Mouse (Mus musculus) R1 (cell line): ENCODE measurements around the gene Ppib.

Experiments used
- DNase-seq: peaks from one replicate; pipeline ENCODE4 v3.0.0-alpha.2; 2018; ENCODE audit warnings: low read depth, low spot score

The Ppib gene

DNA sequence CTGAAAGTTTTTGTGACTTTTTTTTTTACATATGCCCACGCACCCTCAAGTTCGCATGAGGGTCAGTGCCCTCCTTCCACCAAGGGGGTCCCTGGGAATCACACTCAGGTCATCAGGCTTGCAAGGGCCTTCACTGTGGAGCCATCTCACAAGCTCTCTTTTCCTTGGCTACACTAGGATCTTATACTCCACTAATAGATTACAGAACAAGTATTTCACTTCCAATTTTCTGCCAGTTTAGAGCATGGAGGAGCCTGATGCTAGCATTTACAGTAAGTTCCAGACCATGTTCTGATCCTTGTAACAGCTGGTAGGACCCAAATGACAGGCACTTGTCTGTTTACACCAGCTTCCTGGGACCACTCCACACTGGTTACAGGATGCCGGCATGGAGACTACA lies 18.1 kb downstream of the Ppib start:
- DNase-seq = no peak

DNA sequence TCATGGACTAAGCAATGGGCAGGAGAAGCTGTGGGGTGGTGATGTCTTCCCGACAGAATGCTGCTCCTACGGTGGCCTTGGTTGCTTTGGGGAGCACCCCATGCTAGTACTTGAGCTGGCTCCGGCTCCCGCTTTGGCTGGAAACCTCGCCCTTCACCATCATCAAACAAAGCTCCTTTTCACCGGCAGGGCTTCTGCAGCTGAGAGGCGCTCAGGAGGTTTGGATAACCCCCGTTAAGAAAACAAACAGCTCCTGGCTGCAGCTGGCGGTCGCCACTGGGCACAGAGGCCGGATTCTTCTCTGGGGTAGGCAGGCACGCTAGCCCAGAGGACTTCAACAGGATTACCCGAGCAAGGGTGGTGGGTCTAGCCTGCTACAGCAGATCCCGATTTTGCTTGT lies 18.5 kb downstream of the Ppib start:
- DNase-seq = no peak

DNA sequence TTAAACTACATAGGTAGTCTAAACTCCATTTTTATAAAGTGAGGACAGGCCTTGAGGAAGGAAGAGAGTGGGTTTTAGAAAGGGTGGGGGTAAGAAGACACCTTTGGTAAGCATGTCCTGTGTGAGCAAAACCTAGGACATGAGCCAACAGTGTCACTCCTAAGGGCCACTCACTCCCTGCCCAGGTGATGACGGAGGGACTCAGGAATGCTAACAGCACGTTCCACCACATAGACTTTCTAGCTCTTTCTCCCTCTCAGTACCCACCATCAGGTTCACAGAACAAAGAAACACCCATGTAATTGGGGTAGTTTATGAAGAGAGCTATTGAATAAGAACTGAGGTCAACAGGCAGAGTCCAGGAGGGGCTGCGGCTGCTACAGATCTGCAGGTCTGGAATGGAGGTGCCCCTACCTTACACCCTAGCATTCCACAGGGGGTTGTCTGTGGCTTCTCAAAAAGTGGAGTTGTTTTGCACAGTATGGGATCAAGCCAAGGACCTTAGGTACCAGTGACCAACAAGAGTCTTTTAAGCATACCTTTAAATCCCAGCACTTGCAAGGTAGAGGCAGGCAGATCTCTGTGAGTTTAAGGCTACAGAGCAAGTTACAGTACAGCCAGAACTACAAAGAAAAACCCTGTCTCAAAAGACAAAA lies 20.9 kb downstream of the Ppib start:
- DNase-seq = no peak

DNA sequence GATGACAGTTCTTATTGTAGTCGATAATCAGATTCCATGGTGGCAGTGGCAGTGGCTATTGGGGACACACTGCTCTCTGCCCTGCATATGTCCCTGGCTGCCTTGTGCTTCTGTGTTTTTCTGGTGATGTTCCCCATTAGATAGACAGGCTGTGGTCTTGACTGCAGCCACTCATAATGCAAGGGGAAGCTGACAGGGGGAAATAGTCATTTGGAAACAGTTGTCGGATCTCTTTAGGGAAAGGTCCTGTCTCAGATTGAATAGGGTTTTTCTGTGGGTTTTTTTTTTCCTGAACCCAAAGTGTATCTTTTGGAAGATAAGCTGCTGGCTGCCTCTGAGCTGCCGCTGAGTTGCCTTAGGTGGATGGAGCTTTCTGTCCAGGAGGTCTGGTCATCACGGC lies 22.0 kb downstream of the Ppib start:
- DNase-seq = no peak

DNA sequence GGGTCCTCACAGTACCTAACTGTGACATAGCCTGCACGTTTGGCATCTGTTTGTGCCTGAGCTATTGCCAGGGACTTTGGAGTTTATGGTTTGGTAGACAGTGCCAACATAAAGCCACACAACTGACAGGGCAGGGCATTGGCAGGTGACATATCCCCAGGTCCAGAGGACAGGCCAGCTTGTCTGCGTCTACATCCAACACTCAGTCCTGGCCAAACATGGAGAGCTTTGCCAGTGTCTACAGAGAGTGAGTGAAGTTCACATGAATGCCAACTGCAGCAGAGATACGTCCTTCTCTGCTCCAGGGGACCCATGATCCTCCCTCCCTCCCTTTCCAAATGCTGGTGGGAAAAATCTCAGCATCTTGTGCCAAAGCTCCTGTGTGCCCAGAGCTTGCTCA lies 24.1 kb downstream of the Ppib start:
- DNase-seq = no peak

DNA sequence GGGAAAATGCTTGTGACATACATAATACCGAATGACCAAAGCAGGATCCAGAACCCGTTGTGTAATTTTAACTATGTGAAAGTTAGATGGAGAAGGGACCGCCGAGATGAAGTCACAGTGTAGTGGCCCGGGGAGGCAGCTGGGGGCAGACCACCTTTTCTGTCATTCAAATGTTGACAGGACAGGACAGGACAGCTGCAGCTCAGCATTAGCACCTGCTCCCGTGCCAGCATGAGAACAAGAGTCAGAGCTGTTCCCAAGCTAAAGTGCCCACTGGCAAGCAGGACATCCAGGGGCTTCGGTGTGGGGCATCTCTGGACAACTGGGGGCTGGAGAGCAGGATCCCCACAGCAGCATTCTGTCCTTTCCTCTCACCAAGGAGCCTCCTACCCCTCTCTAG lies 27.0 kb downstream of the Ppib start:
- DNase-seq = no peak

DNA sequence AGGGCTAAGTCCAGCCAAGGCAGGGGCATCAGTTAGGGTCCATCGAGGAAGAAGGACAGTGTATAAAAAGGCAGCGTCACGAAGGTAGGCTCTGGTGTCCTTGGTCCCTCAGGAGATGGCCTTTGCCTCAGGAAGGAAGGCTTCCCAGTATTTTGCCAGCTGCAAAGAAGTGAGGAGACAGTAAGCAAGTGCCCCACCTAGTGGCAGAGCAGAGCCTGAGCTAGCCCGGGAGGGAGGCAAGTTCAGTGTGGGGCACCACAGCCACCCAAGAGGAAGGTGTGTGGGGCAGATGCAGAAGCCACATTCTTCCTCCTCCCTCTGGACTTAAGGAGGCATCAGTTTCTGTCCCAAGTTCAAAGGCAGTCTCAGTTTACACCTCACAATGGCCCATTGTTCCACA lies 28.4 kb downstream of the Ppib start:
- DNase-seq = peak; percentile 76

DNA sequence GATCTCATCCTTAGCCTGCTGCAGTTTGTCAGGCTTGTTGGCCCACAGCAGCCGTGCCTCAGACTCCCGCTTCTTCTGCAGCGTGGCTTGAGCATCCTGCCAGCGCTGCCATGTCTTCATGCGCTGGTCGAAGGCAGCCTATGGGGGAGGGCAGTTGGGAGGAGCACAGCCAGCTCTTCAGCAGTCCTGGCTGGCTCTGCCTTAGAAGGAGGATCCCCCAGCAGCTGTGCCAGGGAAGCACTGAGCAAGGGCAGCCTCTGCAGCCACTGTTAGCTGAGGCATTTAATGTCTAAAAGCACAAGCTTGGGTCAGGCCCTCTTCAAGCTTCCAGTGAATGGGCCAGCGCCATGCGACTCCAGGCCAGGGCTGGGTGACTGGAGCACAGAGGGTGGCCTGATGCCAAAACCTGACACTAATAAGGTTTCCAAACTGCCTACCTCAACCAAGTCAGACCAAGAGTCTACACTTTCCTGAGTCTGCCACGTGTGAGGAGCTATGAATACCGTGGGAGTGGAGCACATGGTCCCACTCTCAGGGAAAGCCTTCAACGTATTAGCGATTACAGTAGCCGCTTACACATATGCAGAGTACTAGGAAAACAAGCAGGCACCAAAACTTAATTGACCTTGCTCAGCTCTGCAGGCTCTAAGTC lies 30.7 kb downstream of the Ppib start:
- no peak for DNase-seq

DNA sequence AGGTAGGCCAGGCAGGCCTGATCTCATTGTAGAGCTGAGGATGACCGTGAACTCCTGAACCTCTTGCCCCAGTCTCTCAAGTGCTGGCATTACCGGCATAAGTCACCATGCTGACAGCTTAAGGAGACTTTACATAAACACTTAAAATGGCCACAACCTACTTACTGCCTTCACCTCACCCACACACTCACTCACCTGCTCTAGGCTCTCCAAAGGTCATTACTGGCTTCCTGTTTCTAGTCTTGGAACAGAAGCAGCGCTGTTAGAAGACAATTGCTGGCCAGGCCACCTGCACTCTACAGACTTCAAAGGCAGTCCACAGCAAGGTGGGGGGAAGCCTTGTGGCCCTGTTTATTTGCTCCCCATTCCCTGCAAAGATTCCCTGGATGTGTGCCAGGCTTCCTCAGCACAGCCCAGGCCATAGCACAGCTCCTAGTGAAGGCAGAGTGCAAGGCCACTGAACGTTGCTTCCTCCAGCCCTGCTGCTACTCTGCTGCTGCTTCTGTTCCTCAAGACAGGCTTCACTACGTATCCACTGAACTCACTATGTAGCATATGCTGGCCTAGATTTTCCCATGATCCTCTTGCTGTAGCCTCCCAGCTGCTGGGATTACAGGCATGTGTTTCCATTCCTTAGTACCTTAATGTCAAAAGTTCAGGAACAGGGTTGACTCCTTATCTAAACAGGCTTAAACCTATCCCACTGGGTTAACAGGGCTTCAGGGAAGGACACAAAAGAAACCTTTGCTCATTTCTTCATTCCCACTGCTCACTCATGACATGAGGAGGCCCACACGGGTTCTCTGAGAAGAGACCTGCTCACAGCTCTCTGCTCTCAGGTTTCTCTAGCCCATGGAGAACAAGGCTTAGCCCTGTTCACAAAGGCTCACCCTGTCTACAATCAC lies 31.6 kb downstream of the Ppib start:
- no peak for DNase-seq

DNA sequence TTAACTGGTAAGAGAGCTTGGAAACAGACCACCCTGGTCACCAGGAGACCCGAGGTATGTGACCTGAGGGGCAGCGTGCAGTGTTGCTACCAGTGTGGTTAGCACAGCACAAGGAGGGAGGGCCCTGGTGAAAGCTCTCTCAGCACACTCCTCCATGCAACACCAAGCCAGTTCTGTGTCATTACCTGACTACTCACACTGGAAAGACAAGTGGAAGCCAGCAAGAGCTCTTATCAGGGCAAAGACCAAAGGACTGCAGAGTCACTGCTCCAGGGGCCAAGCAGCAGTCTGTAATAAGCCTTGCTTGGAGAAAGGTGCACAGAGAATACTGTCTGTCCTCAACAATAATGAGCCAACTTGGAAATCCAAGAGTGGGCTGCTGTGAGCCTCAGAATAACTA lies 32.6 kb downstream of the Ppib start:
- no peak for DNase-seq

DNA sequence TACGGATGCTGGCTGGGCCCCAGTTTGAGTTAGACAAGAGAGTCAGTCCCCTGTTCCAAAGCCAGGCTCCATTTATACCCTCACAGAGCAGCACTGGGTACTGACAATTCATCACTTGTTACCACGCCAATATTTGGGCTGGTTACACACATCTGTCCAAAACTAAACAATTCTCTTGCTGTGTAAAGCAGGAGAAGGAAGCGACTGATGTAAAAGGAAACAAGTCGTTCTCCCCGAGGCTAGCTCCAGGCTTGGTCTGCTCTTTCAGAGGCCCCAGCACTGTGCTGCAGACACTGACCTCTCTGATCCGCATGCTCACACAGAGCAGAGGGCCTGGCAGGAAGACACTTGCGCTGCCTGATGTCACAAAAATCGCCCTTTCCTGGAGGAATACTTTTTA lies 41.6 kb downstream of the Ppib start:
- no peak for DNase-seq

DNA sequence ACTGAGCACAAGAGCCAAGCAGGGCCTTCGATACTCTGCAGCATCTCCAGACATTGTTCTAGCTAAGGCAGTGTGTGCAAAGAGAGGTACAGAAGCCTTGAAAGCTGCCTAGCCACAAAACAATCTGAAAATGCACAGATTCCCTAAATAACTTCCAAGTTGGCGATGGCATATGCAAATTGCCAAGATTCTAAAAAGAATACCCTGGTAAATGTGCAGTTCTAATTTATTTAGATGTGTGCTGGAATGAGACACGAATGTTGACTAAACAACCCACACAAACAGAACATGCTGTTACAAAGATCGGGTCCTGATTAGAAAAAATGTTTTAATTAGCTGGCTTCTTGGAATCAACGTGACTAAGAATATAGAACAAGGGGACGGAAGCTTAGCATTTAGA lies 42.6 kb downstream of the Ppib start:
- no peak for DNase-seq

DNA sequence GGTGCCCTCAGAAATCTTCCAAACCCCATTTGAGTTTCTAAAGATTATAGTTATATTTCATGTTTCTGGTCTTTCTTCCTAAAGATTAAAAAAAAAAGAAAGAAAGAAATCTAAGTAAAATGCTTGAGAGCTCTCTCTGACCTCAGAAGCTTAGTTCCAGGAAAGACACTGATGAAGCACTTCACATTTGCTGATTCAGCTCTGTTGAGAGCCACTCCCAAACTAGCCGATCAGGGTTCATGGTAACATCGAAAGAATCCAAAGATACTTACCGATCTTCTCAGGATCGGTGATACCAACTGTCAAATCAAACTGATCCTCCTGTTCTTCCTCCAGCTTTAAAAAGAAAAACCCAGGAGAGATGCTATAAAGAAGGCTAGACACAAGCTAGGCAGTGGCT lies 44.6 kb downstream of the Ppib start:
- DNase-seq = no peak

DNA sequence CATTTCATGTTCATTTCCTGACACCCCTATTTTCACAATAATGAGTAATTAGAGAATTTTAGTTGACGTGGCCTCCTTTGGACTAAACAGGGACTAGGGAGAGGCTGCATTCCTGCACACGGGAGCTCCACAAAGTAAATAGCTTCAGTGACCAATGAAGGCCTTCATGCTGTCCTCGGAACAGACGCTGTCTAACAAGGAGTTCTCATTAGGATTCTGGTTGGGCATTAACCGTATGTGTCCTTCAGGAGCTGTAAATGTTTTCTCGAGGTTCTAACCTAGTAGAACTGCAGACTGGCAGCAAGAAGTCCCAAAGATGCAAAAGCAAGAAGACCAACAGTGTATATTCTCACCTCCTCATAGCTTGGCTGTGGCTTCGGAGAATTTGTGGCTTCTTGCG lies 45.1 kb downstream of the Ppib start:
- no peak for DNase-seq

DNA sequence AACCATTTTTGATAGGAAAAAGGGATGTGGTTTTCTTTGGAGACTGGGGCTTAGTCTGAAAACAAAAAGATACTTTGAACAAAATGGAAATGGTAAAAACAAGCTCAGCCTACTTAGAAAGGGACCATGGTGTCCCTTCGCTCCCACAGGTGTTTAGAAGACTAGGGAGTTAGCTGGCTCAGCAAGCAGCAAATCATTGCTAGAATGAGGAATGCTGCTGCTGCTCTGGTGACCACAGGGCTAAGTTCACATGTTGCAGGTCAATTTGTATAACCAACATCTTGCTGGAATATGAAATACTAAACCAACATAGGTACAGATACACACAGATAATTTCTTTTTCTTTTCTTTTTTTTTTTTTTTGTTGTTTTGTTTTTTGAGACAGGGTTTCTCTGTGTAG lies 49.6 kb downstream of the Ppib start:
- no peak for DNase-seq

DNA sequence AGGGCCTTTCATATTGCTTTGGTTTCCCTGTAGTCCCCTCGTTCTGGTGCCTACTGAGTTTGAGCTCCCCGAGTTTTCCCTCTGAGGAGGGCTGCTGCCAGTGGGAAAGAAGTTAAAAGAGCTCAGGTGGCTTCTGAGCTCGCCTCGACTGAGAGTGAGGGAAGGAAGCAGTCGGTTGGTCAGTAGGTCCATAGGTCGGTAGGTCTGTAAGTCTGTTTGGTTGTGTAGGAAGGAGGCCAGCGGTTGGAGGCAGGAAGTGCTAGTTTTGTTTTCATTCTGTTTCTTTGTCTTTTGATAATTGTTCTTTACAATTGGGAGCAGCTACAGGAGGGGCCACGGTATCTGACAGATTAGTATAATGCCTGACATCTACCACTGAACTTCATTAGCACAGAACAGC lies 50.1 kb downstream of the Ppib start:
- DNase-seq = no peak

DNA sequence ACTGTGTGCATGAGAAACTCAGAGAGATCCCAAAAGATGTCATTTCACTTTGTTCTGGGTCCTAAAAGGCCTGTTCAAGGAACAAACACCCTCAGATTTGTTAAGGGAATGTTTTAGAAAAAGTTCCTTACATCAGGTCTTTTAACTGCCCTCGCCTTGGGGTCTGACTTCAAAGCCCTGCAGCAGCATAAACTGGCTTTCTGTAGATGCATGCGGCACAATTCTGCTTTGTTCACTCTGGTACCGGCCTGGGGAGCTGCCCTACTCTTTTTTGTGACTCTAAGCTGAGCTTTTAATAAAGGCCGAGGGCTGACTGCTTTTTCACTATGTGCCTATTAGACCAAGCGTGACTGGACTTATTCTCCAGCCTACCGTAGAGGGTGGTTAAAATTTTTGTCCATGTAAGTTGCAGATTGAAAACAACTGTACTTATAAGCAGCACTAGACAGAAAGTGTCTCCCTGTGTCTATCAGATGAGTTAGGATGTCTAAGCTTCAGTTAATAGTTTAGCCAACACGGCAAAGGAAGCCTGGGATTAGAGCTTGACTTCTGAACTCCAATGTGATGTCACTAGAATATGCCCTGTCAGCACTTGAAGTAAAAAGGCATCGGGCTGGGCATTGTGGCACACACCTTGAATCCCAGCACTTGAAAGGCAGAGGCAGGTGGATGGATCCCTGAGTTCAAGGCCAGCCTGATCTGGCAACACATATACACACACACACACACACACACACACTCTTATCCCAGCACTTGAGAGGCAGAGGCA lies 50.8 kb downstream of the Ppib start:
- DNase-seq = no peak

DNA sequence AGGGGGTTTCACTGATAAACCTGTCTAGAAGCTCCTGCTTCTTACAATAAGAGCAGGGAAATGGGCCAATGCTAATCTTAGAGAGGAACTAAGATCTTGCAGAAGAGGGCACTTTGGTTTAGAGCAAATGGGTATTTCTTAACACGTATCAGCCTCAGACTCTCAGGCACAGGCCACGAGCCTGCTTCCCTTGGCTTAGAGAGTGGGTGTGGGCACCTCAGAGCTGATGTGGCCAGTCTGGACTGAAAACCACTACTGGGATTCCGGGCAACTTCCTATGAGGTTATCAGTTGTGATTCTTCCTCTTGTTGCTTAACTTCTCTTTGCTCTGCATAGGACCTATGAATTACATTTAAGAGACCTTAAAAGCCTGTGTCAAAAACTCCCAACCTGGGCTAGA lies 54.3 kb downstream of the Ppib start:
- no peak for DNase-seq
